19 mouse cellular contexts compared by ENCODE assay signal in genomic region chr16:94579348-94579747, GRCm38 (mm10). TPM values are rescaled to one million over a fixed set of nuclear protein-coding genes. Genes with fewer than 3 reads are reported as not detected.
DNase-seq lines count a peak whose midpoint lies in the region; ATAC-seq lines count a peak whose summit lies in the region.
"Had no signal": no experiment of that assay in that cellular context is flagged by ENCODE, and none has a peak within 500 bp of the region (broad histone marks: within the 10 kb centered on the region; RNA-seq: fewer than 3 reads in every experiment).

No protein-coding gene starts in this region.

- H3K4me3 ChIP-seq in heart, embryonic 12.5 days, result no peak overlapping the region
- peak overlapping the region; percentile 84 for H3K4me3 ChIP-seq in megakaryocyte, embryonic 14.5 days (replicated peaks)
- H3K4me3 ChIP-seq: embryonic facial prominence, embryonic 12.5 days; forebrain, embryonic 15.5 days; heart, embryonic 15.5 days; hindbrain, embryonic 15.5 days had no signal

- ATAC-seq in heart, embryonic 12.5 days (ENCODE audit: insufficient number of reproducible peaks, low FRiP score), result no peak
- ATAC-seq in common myeloid progenitor, adult 5-6 weeks (replicated peaks; ENCODE audit: low read depth, poor library complexity, severe bottlenecking), result peak; percentile 27; the same call in 1 of the 2 replicates
- ATAC-seq: forebrain, embryonic 15.5 days; inflammation-experienced regulatory T-cells, adult 6 months had no signal

- WGBS in heart, embryonic 12.5 days, result 89% methylated on average over 4 of the region's 4 CpGs

- peaks cover 84% of the 10 kb centered on the region for H3K4me1 ChIP-seq in heart, embryonic 12.5 days (replicated peaks)
- H3K4me1 ChIP-seq in megakaryocyte, embryonic 14.5 days, result peaks cover 95% of the 10 kb centered on the region

- no peak for DNase-seq in heart, postnatal 10 days
- DNase-seq in thymus, postnatal 36 days, result no peak
- DNase-seq in cerebellum, adult 18-20 months, result no peak
- DNase-seq in frontal cortex, adult 2 months (ENCODE audit: extremely low spot score in 1 of 2, low spot score in 1 of 2), result no peak
- DNase-seq: adrenal gland, adult 8-10 months; adrenal gland, postnatal 36 days; cerebellum, adult 8-10 months; cerebellum, postnatal 14 days; gastrocnemius, postnatal 25 days; heart, adult 11 months had no signal

- H3K4me2 ChIP-seq in heart, embryonic 12.5 days, result no peak overlapping the region
- H3K4me2 ChIP-seq: embryonic facial prominence, embryonic 12.5 days; forebrain, embryonic 15.5 days; heart, embryonic 15.5 days; hindbrain, embryonic 15.5 days had no signal

- H3K27me3 ChIP-seq in heart, embryonic 12.5 days (replicated peaks), result no peaks in the 10 kb centered on the region
- no peaks in the 10 kb centered on the region for H3K27me3 ChIP-seq in megakaryocyte, embryonic 14.5 days (replicated peaks)
- H3K27me3 ChIP-seq: CH12.LX; embryonic facial prominence, embryonic 12.5 days; forebrain, embryonic 15.5 days; heart, embryonic 15.5 days; hindbrain, embryonic 15.5 days had no signal

- H3K9me3 ChIP-seq in heart, embryonic 12.5 days (replicated peaks), result no peaks in the 10 kb centered on the region
- H3K9me3 ChIP-seq in megakaryocyte, embryonic 14.5 days, result no peaks in the 10 kb centered on the region
- H3K9me3 ChIP-seq: embryonic facial prominence, embryonic 12.5 days; forebrain, embryonic 15.5 days; heart, embryonic 15.5 days; hindbrain, embryonic 15.5 days had no signal

- no peak overlapping the region for H3K9ac ChIP-seq in heart, embryonic 12.5 days
- H3K9ac ChIP-seq: embryonic facial prominence, embryonic 12.5 days; forebrain, embryonic 15.5 days; heart, embryonic 15.5 days; hindbrain, embryonic 15.5 days had no signal

- intact Hi-C loops in heart, postnatal 10 days (cut with DNase I), result no loop called here

- 0 out of 2 replicates have a peak overlapping the region, but pooled peaks have one; percentile 30 for H3K27ac ChIP-seq in heart, embryonic 12.5 days (ENCODE audit: poor library complexity, severe bottlenecking)
- H3K27ac ChIP-seq: embryonic facial prominence, embryonic 12.5 days; forebrain, embryonic 15.5 days; hindbrain, embryonic 15.5 days had no signal

- no peaks in the 10 kb centered on the region for H3K36me3 ChIP-seq in heart, embryonic 12.5 days
- H3K36me3 ChIP-seq in megakaryocyte, embryonic 14.5 days (replicated peaks; ENCODE audit: low read length), result peaks cover 49% of the 10 kb centered on the region
- H3K36me3 ChIP-seq: embryonic facial prominence, embryonic 12.5 days; forebrain, embryonic 15.5 days; heart, embryonic 15.5 days; hindbrain, embryonic 15.5 days had no signal

RNA-seq across cellular contexts. Expression of gene Dyrk1a, which starts 9.5 kb away (rescaled TPM):
- polyA plus RNA-seq in heart, embryonic 12.5 days (2016; fragmentation: Nextera tagmentation; extraction: Ambion mirVana), result 7.3 and 7.9 TPM in 2 replicates
- 10 to 100 TPM; 86.2 to 99.2 TPM for total RNA-seq in heart, postnatal 10 days (2021)
- 72.9 and 77.1 TPM in 2 replicates for total RNA-seq in common myeloid progenitor, adult 5-6 weeks (2017)
- 5.9 and 6.5 TPM in 2 replicates for polyA plus RNA-seq in megakaryocyte, embryonic 14.5 days (2012; ENCODE audit: insufficient read depth, low replicate concordance)
- 44.1 and 47.8 TPM in 2 replicates for polyA plus RNA-seq in frontal cortex, adult 2 months (2012; rRNA removed)

RNA-seq across cellular contexts. Expression of gene Vps26c, which starts 52.7 kb away (rescaled TPM):
- 45.8 and 48.9 TPM in 2 replicates for polyA plus RNA-seq in heart, embryonic 12.5 days (2016; fragmentation: Nextera tagmentation; extraction: Ambion mirVana)
- total RNA-seq in heart, postnatal 10 days (2021), result 10 to 100 TPM; 28.2 to 30.9 TPM
- total RNA-seq in common myeloid progenitor, adult 5-6 weeks (2017), result 9.3 and 20.8 TPM in 2 replicates
- polyA plus RNA-seq in megakaryocyte, embryonic 14.5 days (2012; ENCODE audit: insufficient read depth, low replicate concordance), result 2.8 and 3.1 TPM in 2 replicates
- 45.7 and 47.6 TPM in 2 replicates for polyA plus RNA-seq in frontal cortex, adult 2 months (2012; rRNA removed)

Comparison
In these comparisons a context has a peak if more than half of its experiments do, and no peak if none do; other contexts are left out.
1. RNA of gene Vps26c, which starts 52.7 kb away (polyA plus RNA-seq): 45.8 to 48.9 TPM in heart, embryonic 12.5 days and 45.7 to 47.6 TPM in frontal cortex, adult 2 months; 2.8 to 3.1 TPM in megakaryocyte, embryonic 14.5 days; every median in the first group is over 10 times any median in the second.